Mouse (Mus musculus) liver, adult 2 months (tissue): Measurements from ENCODE around the gene Sgf29.

ENCODE experiments used
- CTCF ChIP-seq: fragments of 200-500 bp; IDR thresholded peaks from 2 replicates; pipeline ENCODE4 v1.5.1; 2011; ENCODE audit warnings: low read depth, low read length, control low read depth
- POLR2A ChIP-seq: fragments of 200-500 bp; IDR thresholded peaks from 2 replicates; pipeline ENCODE4 v1.6.1; 2011; ENCODE audit warnings: low read length, control low read depth; ENCODE audit not compliant: insufficient read depth; ENCODE audit errors: extremely low read depth

GRCm38 (mm10) chr7:126644914-126645313 lies 4.2 kb upstream of the Sgf29 start:
- TF ChIP-seq CTCF (no peak), POLR2A (no peak)
